Mouse (Mus musculus) CH12.LX (cell line): ENCODE measurements around the gene Clk2.

Experiments
- E2F4 ChIP-seq: IDR thresholded peaks from 2 replicates; pipeline ENCODE4 v1.6.1; 2011; ENCODE audit warnings: low read depth, low read length, improper control_type of control experiment; ENCODE audit not compliant: insufficient replicate concordance
- MEF2A ChIP-seq: IDR thresholded peaks from 2 replicates; pipeline ENCODE4 v1.6.1; 2014; ENCODE audit warnings: low read depth, mild to moderate bottlenecking, inconsistent platforms, low read length, improper control_type of control experiment, borderline replicate concordance
- MXI1 ChIP-seq: IDR thresholded peaks from 2 replicates; pipeline ENCODE4 v1.6.1; 2011; ENCODE audit warnings: mild to moderate bottlenecking, low read depth, low read length, improper control_type of control experiment

DNA sequence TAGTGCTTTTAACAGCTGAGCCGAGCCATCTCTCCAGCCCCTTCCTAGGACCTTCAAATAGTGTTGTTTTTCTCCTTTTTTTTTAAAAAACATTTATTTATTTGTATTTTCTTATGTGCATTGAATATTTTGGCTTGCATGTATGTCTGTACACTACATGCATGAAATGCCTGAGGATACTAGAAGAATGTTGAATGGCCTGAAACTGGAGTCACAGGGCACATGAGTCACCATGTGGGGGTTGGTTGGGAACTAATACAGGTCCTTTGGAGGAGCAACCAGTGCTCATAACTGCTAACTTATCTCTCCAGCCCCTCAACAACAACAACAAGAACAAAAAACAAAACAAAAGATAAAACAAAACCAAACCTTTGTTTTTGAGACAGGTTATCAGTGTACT lies 1.5 kb upstream of the Clk2 start:
- TF ChIP-seq MXI1 (no peak), E2F4 (no peak), MEF2A (no peak)
